8 mouse cellular contexts compared by ENCODE assay signal in genomic region chr4:53158634-53159033, GRCm38 (mm10). TPM values are rescaled to one million over a fixed set of nuclear protein-coding genes. Genes with fewer than 3 reads are reported as not detected.
DNase-seq lines count a peak whose midpoint lies in the region; ATAC-seq lines count a peak whose summit lies in the region.

No protein-coding gene starts in this region.

- WGBS in forebrain, embryonic 11.5 days = 1% methylated on average over 18 of the region's 18 CpGs
- 1% methylated on average over 18 of the region's 18 CpGs for WGBS in heart, embryonic 16.5 days
- WGBS in liver, embryonic 15.5 days (ENCODE audit: insufficient replicate concordance) = 2% methylated on average over 18 of the region's 18 CpGs
- whole genome bisulfite sequencing in neural tube, embryonic 11.5 days = under 1% methylated on average over 18 of the region's 18 CpGs
- WGBS in stomach, embryonic 16.5 days = 3% methylated on average over 18 of the region's 18 CpGs

- H3K9me3 ChIP-seq in forebrain, embryonic 11.5 days (ENCODE audit: control insufficient read depth, low read length) = no peaks in the 10 kb centered on the region
- no peaks in the 10 kb centered on the region for H3K9me3 ChIP-seq in heart, embryonic 16.5 days (replicated peaks; ENCODE audit: control insufficient read depth, low read length)
- no peaks in the 10 kb centered on the region for H3K9me3 ChIP-seq in liver, embryonic 15.5 days (replicated peaks)
- no peaks in the 10 kb centered on the region for H3K9me3 ChIP-seq in neural tube, embryonic 11.5 days (ENCODE audit: control insufficient read depth, low read length)
- H3K9me3 ChIP-seq in stomach, embryonic 16.5 days (replicated peaks; ENCODE audit: control insufficient read depth, low read length) = no peaks in the 10 kb centered on the region

- H3K27ac ChIP-seq in forebrain, embryonic 11.5 days (ENCODE audit: low read depth, low read length) = no peak overlapping the region
- peak overlapping the region; percentile 80 for H3K27ac ChIP-seq in heart, embryonic 16.5 days (ENCODE audit: low read length)
- H3K27ac ChIP-seq in liver, embryonic 15.5 days (replicated peaks) = no peak overlapping the region
- H3K27ac ChIP-seq in neural tube, embryonic 11.5 days (ENCODE audit: low read depth, low read length) = no peak overlapping the region
- no peak overlapping the region for H3K27ac ChIP-seq in stomach, embryonic 16.5 days (ENCODE audit: low read length)

- H3K4me3 ChIP-seq in forebrain, embryonic 11.5 days (ENCODE audit: low read depth, low read length) = peak overlapping the region; percentile 49
- peak overlapping the region; percentile 87 for H3K4me3 ChIP-seq in heart, embryonic 16.5 days (ENCODE audit: low read length)
- H3K4me3 ChIP-seq in liver, embryonic 15.5 days (replicated peaks) = peak overlapping the region; percentile 61
- peak overlapping the region; percentile 53 for H3K4me3 ChIP-seq in neural tube, embryonic 11.5 days (ENCODE audit: low read depth, low read length)
- H3K4me3 ChIP-seq in stomach, embryonic 16.5 days (replicated peaks; ENCODE audit: low read length) = peak overlapping the region; percentile 71

- no peaks in the 10 kb centered on the region for H3K27me3 ChIP-seq in forebrain, embryonic 11.5 days (ENCODE audit: control insufficient read depth, insufficient read depth, low read length)
- no peaks in the 10 kb centered on the region for H3K27me3 ChIP-seq in heart, embryonic 16.5 days (ENCODE audit: control insufficient read depth, insufficient read depth, low read length)
- H3K27me3 ChIP-seq in liver, embryonic 15.5 days = peaks cover 24% of the 10 kb centered on the region
- no peaks in the 10 kb centered on the region for H3K27me3 ChIP-seq in neural tube, embryonic 11.5 days (ENCODE audit: control insufficient read depth, insufficient read depth, low read length)
- no peaks in the 10 kb centered on the region for H3K27me3 ChIP-seq in stomach, embryonic 16.5 days (ENCODE audit: control insufficient read depth, insufficient read depth, low read length)

- peak overlapping the region; percentile 86 for H3K4me2 ChIP-seq in forebrain, embryonic 11.5 days (ENCODE audit: low read depth, low read length, severe bottlenecking)
- peak overlapping the region; percentile 99 for H3K4me2 ChIP-seq in heart, embryonic 16.5 days (ENCODE audit: low read depth, low read length)
- peak overlapping the region; percentile 76 for H3K4me2 ChIP-seq in liver, embryonic 15.5 days
- H3K4me2 ChIP-seq in neural tube, embryonic 11.5 days (ENCODE audit: low read depth) = peak overlapping the region; percentile 82
- peak overlapping the region; percentile 93 for H3K4me2 ChIP-seq in stomach, embryonic 16.5 days (ENCODE audit: low read depth, low read length)

- H3K4me1 ChIP-seq in forebrain, embryonic 11.5 days (replicated peaks; ENCODE audit: control insufficient read depth, insufficient read depth, low read length) = no peaks in the 10 kb centered on the region
- peaks cover 8% of the 10 kb centered on the region for H3K4me1 ChIP-seq in heart, embryonic 16.5 days (ENCODE audit: control insufficient read depth, insufficient read depth, low read length)
- peaks cover 26% of the 10 kb centered on the region for H3K4me1 ChIP-seq in liver, embryonic 15.5 days (replicated peaks)
- H3K4me1 ChIP-seq in neural tube, embryonic 11.5 days (ENCODE audit: control insufficient read depth, insufficient read depth, low read length) = 0 out of 2 replicates have a peak, but pooled peaks cover 2% of the 10 kb centered on the region
- H3K4me1 ChIP-seq in stomach, embryonic 16.5 days (ENCODE audit: control insufficient read depth, insufficient read depth, low read length) = peaks cover 4% of the 10 kb centered on the region; the same call in 1 of the 2 replicates

- no peaks in the 10 kb centered on the region for H3K36me3 ChIP-seq in forebrain, embryonic 11.5 days (ENCODE audit: control insufficient read depth, insufficient read depth, low read length)
- H3K36me3 ChIP-seq in heart, embryonic 16.5 days (ENCODE audit: control insufficient read depth, insufficient read depth) = no peaks in the 10 kb centered on the region
- no peaks in the 10 kb centered on the region for H3K36me3 ChIP-seq in liver, embryonic 15.5 days (replicated peaks)
- H3K36me3 ChIP-seq in neural tube, embryonic 11.5 days (ENCODE audit: control insufficient read depth, insufficient read depth, low read length) = no peaks in the 10 kb centered on the region
- H3K36me3 ChIP-seq in stomach, embryonic 16.5 days (ENCODE audit: control insufficient read depth, insufficient read depth, low read length) = no peaks in the 10 kb centered on the region

- H3K9ac ChIP-seq in forebrain, embryonic 11.5 days (ENCODE audit: low read length) = no peak overlapping the region
- peak overlapping the region; percentile 85 for H3K9ac ChIP-seq in heart, embryonic 16.5 days (ENCODE audit: low read length)
- H3K9ac ChIP-seq in liver, embryonic 15.5 days = no peak overlapping the region
- peak overlapping the region; percentile 57 for H3K9ac ChIP-seq in neural tube, embryonic 11.5 days (ENCODE audit: low read length)
- H3K9ac ChIP-seq in stomach, embryonic 16.5 days (ENCODE audit: low read length) = peak overlapping the region; percentile 80

- DNase-seq in CD8-positive naive resting alpha-beta T cell, adult 2 months (ENCODE audit: low read depth in 2 of 2, low spot score in 2 of 2) = peak; percentile 78 to 85
- DNase-seq in c-Kit-positive CD71-positive TER-119-negative erythroid progenitor cells, embryonic 14.5 days (ENCODE audit: low read depth) = peak; percentile 42
- peak; percentile 84 for DNase-seq in forebrain, embryonic 11.5 days (ENCODE audit: low spot score)
- DNase-seq in kidney, postnatal 36 days = peak; percentile 92 to 97
- peak; percentile 78 for DNase-seq in neural tube, embryonic 11.5 days (ENCODE audit: low spot score)

- peak; percentile 65 for ATAC-seq in forebrain, embryonic 11.5 days (replicated peaks; ENCODE audit: low FRiP score)
- ATAC-seq in heart, embryonic 16.5 days (replicated peaks; ENCODE audit: extremely low read depth, insufficient read depth, low FRiP score) = peak; percentile 64
- peak; percentile 71 for ATAC-seq in liver, embryonic 15.5 days (ENCODE audit: insufficient read depth)
- peak; percentile 70 for ATAC-seq in neural tube, embryonic 11.5 days (ENCODE audit: insufficient read depth, low FRiP score, low TSS enrichment)
- ATAC-seq in stomach, embryonic 16.5 days (ENCODE audit: insufficient read depth, low FRiP score) = peak; percentile 57; the same call in 1 of the 2 replicates

RNA-seq across cellular contexts. Expression of gene Abca1, which starts 1.1 kb away (rescaled TPM):
- 5.0 and 5.6 TPM in 2 replicates for polyA plus RNA-seq in forebrain, embryonic 11.5 days (2014; fragmentation: Nextera tagmentation; extraction: Ambion mirVana)
- 4.1 and 4.5 TPM in 2 replicates for polyA plus RNA-seq in heart, embryonic 16.5 days (2015; fragmentation: Nextera tagmentation; extraction: Ambion mirVana)
- 11.5 and 14.8 TPM in 2 replicates for polyA plus RNA-seq in liver, embryonic 15.5 days (2015; fragmentation: Nextera tagmentation; extraction: Ambion mirVana)
- 9.2 and 11.0 TPM in 2 replicates for polyA plus RNA-seq in neural tube, embryonic 11.5 days (2014; fragmentation: Nextera tagmentation; extraction: Ambion mirVana)
- 4.9 and 6.1 TPM in 2 replicates for polyA plus RNA-seq in stomach, embryonic 16.5 days (2015; fragmentation: Nextera tagmentation; extraction: Ambion mirVana)

Comparison
In these comparisons a context has a peak if more than half of its experiments do, and no peak if none do; other contexts are left out.
1. DNase-seq: peak in every context shown above with its lines; median percentile 94 in kidney, postnatal 36 days; 84 in forebrain, embryonic 11.5 days; 82 in CD8-positive naive resting alpha-beta T cell, adult 2 months; 78 in neural tube, embryonic 11.5 days; 42 in c-Kit-positive CD71-positive TER-119-negative erythroid progenitor cells, embryonic 14.5 days.
2. H3K9ac ChIP-seq: peak in heart, embryonic 16.5 days (single experiment), neural tube, embryonic 11.5 days (single experiment) and stomach, embryonic 16.5 days (single experiment); none in forebrain, embryonic 11.5 days (single experiment) and liver, embryonic 15.5 days (single experiment).
3. Peak in every context shown above with its lines, with median percentiles within 50 percentile points of each other: ATAC-seq, H3K4me2 ChIP-seq and H3K4me3 ChIP-seq.